Mouse (Mus musculus) limb, embryonic 12.5 days (tissue): ENCODE data around the gene Olfr218. TPM values are rescaled to one million over a fixed set of nuclear protein-coding genes. Genes with fewer than 3 reads are reported as not detected.

Experiments
- polyA plus RNA-seq: library from polyadenylated mRNA; unstranded; fragments of >200 nt; fragmentation: Nextera tagmentation; extraction: Ambion mirVana; gene quantifications from 2 replicates; pipeline ENCODE4 v1.2.1, GENCODE M21; 2016

Gene Olfr218
- polyA plus RNA-seq, 1 experiment from 2014 or later, result not detected

Other genes starting within 250 kb of the Olfr218 start
- gene Olfr16, start 247.4 kb upstream of the Olfr218 start, polyA plus RNA-seq, result not detected in 2 replicates
- gene Olfr1408, start 60.4 kb upstream of the Olfr218 start, polyA plus RNA-seq, result not detected in 2 replicates
- not detected in 2 replicates for gene Olfr1406, start 7.2 kb upstream of the Olfr218 start, polyA plus RNA-seq
- gene Olfr1404, start 14.6 kb downstream of the Olfr218 start, polyA plus RNA-seq, result not detected in 2 replicates
- not detected in 2 replicates for gene Fcer1a, start 29.4 kb downstream of the Olfr218 start, polyA plus RNA-seq
- gene Olfr418, start 68.2 kb downstream of the Olfr218 start, polyA plus RNA-seq, result not detected in 2 replicates
- gene Mptx2, start 80.0 kb downstream of the Olfr218 start, polyA plus RNA-seq, result not detected in 2 replicates
- gene Ackr1, start 135.9 kb downstream of the Olfr218 start, polyA plus RNA-seq, result 0.91 and 1.3 TPM in 2 replicates
- gene Aim2, start 153.1 kb downstream of the Olfr218 start, polyA plus RNA-seq, result 1.1 and 1.5 TPM in 2 replicates
- 0.50 and 0.61 TPM in 2 replicates for gene Cadm3, start 169.9 kb downstream of the Olfr218 start, polyA plus RNA-seq